Mouse (Mus musculus) ES-E14 (cell line): Measurements from ENCODE around the gene Lmx1b. TPM values are rescaled to one million over a fixed set of nuclear protein-coding genes. Genes with fewer than 3 reads are reported as not detected.

Source experiments
- DNase-seq: peaks from one replicate; pipeline ENCODE4 v3.0.0-alpha.2; 2013; ENCODE audit warnings: low read depth, low spot score
- H3K27ac ChIP-seq: 2 replicates; pipeline ENCODE4 v1.5.1; 2012; ENCODE audit warnings: low read depth, mild to moderate bottlenecking, low read length, moderate library complexity, mixed read lengths; ENCODE audit not compliant: poor library complexity, insufficient read depth, severe bottlenecking
- H3K36me3 ChIP-seq: 2 replicates; pipeline ENCODE4 v1.6.1; 2012; ENCODE audit warnings: mild to moderate bottlenecking, low read length, moderate library complexity, mixed read lengths; ENCODE audit not compliant: control insufficient read depth, poor library complexity, insufficient read depth, severe bottlenecking
- H3K4me1 ChIP-seq, 2 experiments: fragments of 150-350 bp in 1 of 2; sonication (generic) in 1 of 2; 2 replicates each; pipeline ENCODE4 v1.6.1; 2012; ENCODE audit warnings: low read length in 2 of 2, mild to moderate bottlenecking in 1 of 2, mixed read lengths in 1 of 2; ENCODE audit not compliant: control insufficient read depth in 2 of 2, insufficient read depth in 2 of 2, poor library complexity in 1 of 2
- H3K4me3 ChIP-seq, 2 experiments: fragments of 150-350 bp in 1 of 2; sonication (generic) in 1 of 2; 2 replicates each; pipeline ENCODE4 v1.5.1; 2012; ENCODE audit warnings: low read length in 2 of 2, low read depth in 1 of 2, mild to moderate bottlenecking in 1 of 2, mixed read lengths in 1 of 2; ENCODE audit not compliant: insufficient read depth in 1 of 2, poor library complexity in 1 of 2, severe bottlenecking in 1 of 2
- H3K9ac ChIP-seq: 2 replicates; pipeline ENCODE4 v1.6.1; 2012; ENCODE audit warnings: low read depth, mild to moderate bottlenecking, low read length, mixed read lengths; ENCODE audit not compliant: poor library complexity, insufficient read depth, severe bottlenecking
- H3K9me3 ChIP-seq: fragments of 150-350 bp; sonication (generic); 2 replicates; pipeline ENCODE4 v1.6.1; 2012; ENCODE audit warnings: low read depth, mild to moderate bottlenecking, low read length; ENCODE audit not compliant: control insufficient read depth, insufficient read depth
- CHD2 ChIP-seq: IDR thresholded peaks from 2 replicates; pipeline ENCODE4 v1.6.1; 2014; ENCODE audit warnings: mild to moderate bottlenecking, low read depth, low read length, inconsistent platforms
- HCFC1 ChIP-seq: IDR thresholded peaks from 2 replicates; pipeline ENCODE4 v1.6.1; 2012; ENCODE audit warnings: low read length, inconsistent platforms, borderline replicate concordance; ENCODE audit not compliant: insufficient read depth
- MAFK ChIP-seq: IDR thresholded peaks from 2 replicates; pipeline ENCODE4 v1.6.1; 2014; ENCODE audit warnings: mild to moderate bottlenecking, low read depth, low read length, inconsistent platforms; ENCODE audit not compliant: insufficient read depth
- ZC3H11A ChIP-seq: IDR thresholded peaks from 2 replicates; pipeline ENCODE4 v1.6.1; 2012; ENCODE audit warnings: low read depth, mild to moderate bottlenecking, inconsistent platforms, low read length, borderline replicate concordance
- ZNF384 ChIP-seq: IDR thresholded peaks from 2 replicates; pipeline ENCODE4 v1.6.1; 2012; ENCODE audit warnings: low read depth, low read length, inconsistent platforms
- in situ Hi-C, 2 experiments: fragments of 600-800 bp; cut with MboI; formaldehyde crosslinking; loops; one replicate each; pipeline ENCODE4 v1.15.1; 2025; ENCODE audit warnings: low sequenced_read_pairs in 2 of 2, inconsistent platforms in 1 of 2; ENCODE audit not compliant: unreplicated experiment in 2 of 2
- total RNA-seq: library from RNA; depleted of rRNA; stranded (reverse); fragments of 300-350 nt; gene quantifications from 2 replicates; pipeline ENCODE4 v1.2.3, GENCODE M21; 2012

Gene Lmx1b
- total RNA-seq, 1 experiment, result 0.67 TPM

- peaks cover 0 to 8% of the 10 kb centered on the region in 2 experiments; a peak in 2 of 4 replicates for H3K4me1 ChIP-seq
- H3K9me3 ChIP-seq, result no peaks in the 10 kb centered on the region
- TF ChIP-seq CHD2, result no peak
- no peak for TF ChIP-seq ZNF384
- TF ChIP-seq ZC3H11A, result no peak
- no peak for TF ChIP-seq MAFK
- TF ChIP-seq HCFC1, result no peak
- no peak overlapping the region for H3K9ac ChIP-seq
- in situ Hi-C loops, result loop anchor here (10.0 to 25.0 kb wide), 2 partner anchors 2002 to 2005 kb away; partner anchors contain the start of gene Prdm12 (in 1 of the 2)
- H3K4me3 ChIP-seq, result peak overlapping the region; percentile 10 to 62; a peak in 2 of 4 replicates
- H3K36me3 ChIP-seq, result no peaks in the 10 kb centered on the region
- no peak overlapping the region for H3K27ac ChIP-seq
- DNase-seq, result no peak
Observed at GRCm38 (mm10) chr2:33639301-33640170, 775 bp downstream of the Lmx1b start.

- DNase-seq, result no peak
- Histone ChIP-seq H3K4me3 (no peak overlapping the region), H3K27ac (no peak overlapping the region), H3K36me3 (no peaks in the 10 kb centered on the region), H3K9ac (no peak overlapping the region), H3K4me1 (peaks cover 0 to 8% of the 10 kb centered on the region in 2 experiments; a peak in 2 of 4 replicates), H3K9me3 (no peaks in the 10 kb centered on the region)
- TF ChIP-seq ZC3H11A (no peak), MAFK (no peak), CHD2 (no peak)
- in situ Hi-C loops, result loop anchor here (10.0 to 25.0 kb wide), 2 partner anchors 2001 to 2003 kb away; partner anchors contain the start of gene Prdm12 (in 1 of the 2)
Observed at GRCm38 (mm10) chr2:33638141-33638733, 2.1 kb downstream of the Lmx1b start.

- H3K27ac ChIP-seq, result no peak overlapping the region
- H3K4me3 ChIP-seq, result no peak overlapping the region
Observed at GRCm38 (mm10) chr2:33637288-33637687, 3.0 kb downstream of the Lmx1b start.

GRCm38 (mm10) chr2:33636628-33637188 lies 3.6 kb downstream of the Lmx1b start:
- no peak overlapping the region for H3K4me3 ChIP-seq
- H3K9ac ChIP-seq, result no peak overlapping the region

More at GRCm38 (mm10) chr2:33637288-33637687, 3.0 kb downstream of the Lmx1b start:
- DNase-seq, result no peak
- H3K4me1 ChIP-seq, result peaks cover 0 to 6% of the 10 kb centered on the region in 2 experiments; a peak in 2 of 4 replicates
- no peak overlapping the region for H3K9ac ChIP-seq
- in situ Hi-C loops, result loop anchor here (10.0 to 25.0 kb wide), 2 partner anchors 2000 to 2002 kb away; partner anchors contain the start of gene Prdm12 (in 1 of the 2)
- H3K36me3 ChIP-seq, result no peaks in the 10 kb centered on the region
- TF ChIP-seq CHD2 (no peak), HCFC1 (no peak), ZC3H11A (no peak), MAFK (no peak), ZNF384 (no peak)
- H3K9me3 ChIP-seq, result no peaks in the 10 kb centered on the region

More at GRCm38 (mm10) chr2:33636628-33637188, 3.6 kb downstream of the Lmx1b start:
- Histone ChIP-seq H3K4me1 (peaks cover 0 to 6% of the 10 kb centered on the region in 2 experiments; a peak in 2 of 4 replicates), H3K9me3 (no peaks in the 10 kb centered on the region), H3K36me3 (no peaks in the 10 kb centered on the region), H3K27ac (no peak overlapping the region)
- DNase-seq, result no peak
- in situ Hi-C loops, result loop anchor here (10.0 to 25.0 kb wide), 2 partner anchors 1999 to 2002 kb away; partner anchors contain the start of gene Prdm12 (in 1 of the 2)
- TF ChIP-seq CHD2, result no peak
- no peak for TF ChIP-seq MAFK
- no peak for TF ChIP-seq ZNF384
- no peak for TF ChIP-seq ZC3H11A
- no peak for TF ChIP-seq HCFC1
